Mouse (Mus musculus): ENCODE data around the gene Faf1. TPM values are rescaled to one million over a fixed set of nuclear protein-coding genes. Genes with fewer than 3 reads are reported as not detected.

Faf1 gene
- total RNA-seq, 2 experiments from 2014 or later, result 22.2 to 25.0 TPM

GRCm38 (mm10) chr4:109901076-109901475 is 224.7 kb downstream of the Faf1 start:
- DNase-seq (ENCODE audit: low spot score in 2 of 2), result no peak

- no peak for DNase-seq (ENCODE audit: low spot score in 2 of 2)
Observed at GRCm38 (mm10) chr4:109904487-109904886, 228.1 kb downstream of the Faf1 start.

- DNase-seq (ENCODE audit: low spot score in 2 of 2), result no peak
Observed at GRCm38 (mm10) chr4:109929058-109929457, 252.7 kb downstream of the Faf1 start.

GRCm38 (mm10) chr4:109930445-109930844 is 254.1 kb downstream of the Faf1 start:
- DNase-seq (ENCODE audit: low spot score in 2 of 2), result no peak

GRCm38 (mm10) chr4:109930935-109931334 is 254.5 kb downstream of the Faf1 start:
- no peak for DNase-seq (ENCODE audit: low spot score in 2 of 2)

- no peak for DNase-seq (ENCODE audit: low spot score in 2 of 2)
Observed at GRCm38 (mm10) chr4:109936557-109936956, 260.2 kb downstream of the Faf1 start.

- no peak for DNase-seq (ENCODE audit: low spot score in 2 of 2)
Observed at GRCm38 (mm10) chr4:109939291-109939690, 262.9 kb downstream of the Faf1 start.

- no peak for DNase-seq (ENCODE audit: low spot score in 2 of 2)
Observed at GRCm38 (mm10) chr4:109945554-109945953, 269.2 kb downstream of the Faf1 start.

GRCm38 (mm10) chr4:109949307-109949706 is 272.9 kb downstream of the Faf1 start:
- DNase-seq (ENCODE audit: low spot score in 2 of 2), result no peak

- DNase-seq (ENCODE audit: low spot score in 2 of 2), result no peak
Observed at GRCm38 (mm10) chr4:109953509-109953908, 277.1 kb downstream of the Faf1 start.

GRCm38 (mm10) chr4:109960201-109960935 is 284.0 kb downstream of the Faf1 start:
- no peak for DNase-seq (ENCODE audit: low spot score in 2 of 2)

- DNase-seq (ENCODE audit: low spot score in 2 of 2), result no peak
Observed at GRCm38 (mm10) chr4:109963570-109964279, 287.3 kb downstream of the Faf1 start.

- no peak for DNase-seq (ENCODE audit: low spot score in 2 of 2)
Observed at GRCm38 (mm10) chr4:109969561-109969960, 293.2 kb downstream of the Faf1 start.

- DNase-seq (ENCODE audit: low spot score in 2 of 2), result no peak
Observed at GRCm38 (mm10) chr4:109973991-109974654, 297.7 kb downstream of the Faf1 start.

GRCm38 (mm10) chr4:109974655-109975380 is 298.4 kb downstream of the Faf1 start:
- DNase-seq (ENCODE audit: low spot score in 2 of 2), result no peak

GRCm38 (mm10) chr4:109975381-109976240 is 299.2 kb downstream of the Faf1 start:
- DNase-seq (ENCODE audit: low spot score in 2 of 2), result no peak

GRCm38 (mm10) chr4:109976273-109977147 is 300.1 kb downstream of the Faf1 start:
- no peak for DNase-seq (ENCODE audit: low spot score in 2 of 2)

GRCm38 (mm10) chr4:109977148-109978067 is 301.0 kb downstream of the Faf1 start, which contains the start of gene Dmrta2:
Gene Dmrta2, plus strand, starts transcription at chr4:109978053.
- peak in 1 of 2 experiments; percentile 41 for DNase-seq (ENCODE audit: low spot score in 2 of 2)
